Mouse (Mus musculus) neutrophil, adult 5-6 weeks (primary cell): ENCODE results near the gene Jam3. TPM values are rescaled to one million over a fixed set of nuclear protein-coding genes. Genes with fewer than 3 reads are reported as not detected.

ENCODE experiments used
- ATAC-seq: fragments of 151-379, 151-347 bp; 2 replicates; pipeline ENCODE4 v1.8.0; 2017; ENCODE audit warnings: mild to moderate bottlenecking, moderate TSS enrichment; ENCODE audit not compliant: insufficient number of reproducible peaks, poor library complexity, low FRiP score, severe bottlenecking; ENCODE audit errors: extremely low read depth
- total RNA-seq: library from RNA; stranded (forward); fragments of 200-1000 nt; gene quantifications from 2 replicates; pipeline ENCODE4 v1.2.3, GENCODE M21; 2017

The Jam3 gene
- total RNA-seq, 1 experiment from 2014 or later, result 2.0 TPM

GRCm38 (mm10) chr9:27125450-27125849 lies 29.8 kb downstream of the Jam3 start:
- ATAC-seq, result no peak

GRCm38 (mm10) chr9:27123947-27124346 lies 31.3 kb downstream of the Jam3 start:
- ATAC-seq, result no peak

GRCm38 (mm10) chr9:27122963-27123362 lies 32.3 kb downstream of the Jam3 start:
- ATAC-seq, result no peak

- no peak for ATAC-seq
Measured at GRCm38 (mm10) chr9:27122076-27122475, 33.1 kb downstream of the Jam3 start.

- ATAC-seq, result no peak
Measured at GRCm38 (mm10) chr9:27121254-27121653, 34.0 kb downstream of the Jam3 start.

GRCm38 (mm10) chr9:27111756-27112155 lies 43.5 kb downstream of the Jam3 start:
- no peak for ATAC-seq

- ATAC-seq, result no peak
Measured at GRCm38 (mm10) chr9:27110681-27111080, 44.5 kb downstream of the Jam3 start.

GRCm38 (mm10) chr9:27109533-27110514 lies 45.4 kb downstream of the Jam3 start:
- ATAC-seq, result peak; percentile 85

- no peak for ATAC-seq
Measured at GRCm38 (mm10) chr9:27108451-27108850, 46.8 kb downstream of the Jam3 start.

GRCm38 (mm10) chr9:27106081-27106480 lies 49.1 kb downstream of the Jam3 start:
- ATAC-seq, result peak; percentile 55; the same call in 1 of the 2 replicates

GRCm38 (mm10) chr9:27101466-27101865 lies 53.8 kb downstream of the Jam3 start:
- ATAC-seq, result no peak

- peak; percentile 63; the same call in 1 of the 2 replicates for ATAC-seq
Measured at GRCm38 (mm10) chr9:27099474-27099873, 55.7 kb downstream of the Jam3 start.

- ATAC-seq, result no peak
Measured at GRCm38 (mm10) chr9:27098557-27098956, 56.7 kb downstream of the Jam3 start.

GRCm38 (mm10) chr9:27098092-27098491 lies 57.1 kb downstream of the Jam3 start:
- peak; percentile 62 for ATAC-seq

GRCm38 (mm10) chr9:27092916-27093315 lies 62.3 kb downstream of the Jam3 start:
- no peak for ATAC-seq

GRCm38 (mm10) chr9:27090801-27091775 lies 64.1 kb downstream of the Jam3 start:
- ATAC-seq, result no peak

- no peak for ATAC-seq
Measured at GRCm38 (mm10) chr9:27090134-27090533, 65.1 kb downstream of the Jam3 start.

- no peak for ATAC-seq
Measured at GRCm38 (mm10) chr9:27087402-27087801, 67.8 kb downstream of the Jam3 start.

- ATAC-seq, result no peak
Measured at GRCm38 (mm10) chr9:27086256-27086655, 69.0 kb downstream of the Jam3 start.
